Mouse (Mus musculus): ENCODE results near the gene Olfr801. TPM values are rescaled to one million over a fixed set of nuclear protein-coding genes. Genes with fewer than 3 reads are reported as not detected.

The Olfr801 gene
- not detected for polyA plus RNA-seq (2012; fragmentation: generic; extraction: Trizol)

DNA sequence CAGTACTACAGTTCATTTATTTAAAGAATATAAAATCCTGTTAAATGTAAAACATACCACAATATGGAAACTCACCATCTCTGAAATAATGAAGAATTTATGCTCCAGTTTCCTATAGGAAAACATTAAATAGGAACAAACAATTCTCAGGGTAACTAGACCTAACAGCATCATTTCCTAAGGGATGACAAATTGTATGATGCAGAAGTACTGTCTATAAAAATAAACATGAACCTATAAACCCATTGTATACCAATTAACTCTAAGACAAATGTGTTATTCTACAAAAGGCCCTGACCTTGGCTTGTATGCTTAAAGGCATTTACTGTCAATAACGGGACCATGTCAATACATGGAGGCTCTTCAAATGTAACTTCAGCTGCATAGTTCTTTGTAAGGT, at the start of gene Olfr801:
Gene Olfr801 (minus strand): TSS at position 101 of the 400 bp plus-strand sequence.
- no peak within 1 kb of the TSS for H3K4me3 ChIP-seq
- no peaks in the 10 kb centered on the region for H3K79me2 ChIP-seq (ENCODE audit: control insufficient read depth, insufficient read depth)
- H3ac ChIP-seq (ENCODE audit: control insufficient read depth, insufficient read length), result no peak within 1 kb of the TSS
- H3K4me2 ChIP-seq (ENCODE audit: low read depth), result no peak within 1 kb of the TSS
- TF ChIP-seq MAX (IDR thresholded peaks at IDR 0.05; ENCODE audit: low read depth), result no peak
- no peak for TF ChIP-seq TCF12 (IDR thresholded peaks at IDR 0.05; ENCODE audit: insufficient read depth, poor library complexity, severe bottlenecking)
- no peak for TF ChIP-seq USF1 (IDR thresholded peaks at IDR 0.05; ENCODE audit: low read depth)
- no peak for TF ChIP-seq SRF (IDR thresholded peaks at IDR 0.05; ENCODE audit: control insufficient read depth, insufficient read length, low read depth)
- TF ChIP-seq E2F4 (IDR thresholded peaks at IDR 0.05; ENCODE audit: insufficient read depth), result no peak
- no peak for TF ChIP-seq POLR2A (IDR thresholded peaks at IDR 0.05; ENCODE audit: insufficient read length, low read depth)
- no peak for TF ChIP-seq MYOG (IDR thresholded peaks at IDR 0.05; ENCODE audit: control insufficient read depth in 1 of 3, insufficient read depth in 1 of 3, insufficient read length in 2 of 3, low read depth in 2 of 3)
- TF ChIP-seq POLR2AphosphoS2 (IDR thresholded peaks at IDR 0.05; ENCODE audit: insufficient read length, low read depth), result no peak
- TF ChIP-seq TCF3 (IDR thresholded peaks at IDR 0.05; ENCODE audit: insufficient read length, low read depth), result no peak
- no peak for TF ChIP-seq MYOD1 (IDR thresholded peaks at IDR 0.05; ENCODE audit: control insufficient read depth in 1 of 3, insufficient read length in 2 of 3, low read depth in 2 of 3)
- no peaks in the 10 kb centered on the region for H3K27me3 ChIP-seq (ENCODE audit: control insufficient read depth, insufficient read depth, insufficient read length)
- H3K36me3 ChIP-seq (ENCODE audit: control insufficient read depth, insufficient read depth), result no peaks in the 10 kb centered on the region

- H3K36me3 ChIP-seq (ENCODE audit: control insufficient read depth, insufficient read depth), result no peaks in the 10 kb centered on the region
- TF ChIP-seq SRF (IDR thresholded peaks at IDR 0.05; ENCODE audit: control insufficient read depth, insufficient read length, low read depth) (no peak), POLR2AphosphoS2 (IDR thresholded peaks at IDR 0.05; ENCODE audit: insufficient read length, low read depth) (no peak), MYOD1 (IDR thresholded peaks at IDR 0.05; ENCODE audit: control insufficient read depth in 1 of 3, insufficient read length in 2 of 3, low read depth in 2 of 3) (no peak), MAX (IDR thresholded peaks at IDR 0.05; ENCODE audit: low read depth) (no peak), CEBPB (IDR thresholded peaks at IDR 0.05; ENCODE audit: insufficient read depth, poor library complexity, severe bottlenecking) (no peak), TCF3 (IDR thresholded peaks at IDR 0.05; ENCODE audit: insufficient read length, low read depth) (no peak), USF1 (IDR thresholded peaks at IDR 0.05; ENCODE audit: low read depth) (no peak), REST (IDR thresholded peaks at IDR 0.05; ENCODE audit: insufficient read depth, insufficient read length) (no peak), POLR2A (IDR thresholded peaks at IDR 0.05; ENCODE audit: insufficient read length, low read depth) (no peak), E2F4 (IDR thresholded peaks at IDR 0.05; ENCODE audit: insufficient read depth) (no peak), MYOG (IDR thresholded peaks at IDR 0.05; ENCODE audit: control insufficient read depth in 1 of 3, insufficient read depth in 1 of 3, insufficient read length in 2 of 3, low read depth in 2 of 3) (no peak), TCF12 (IDR thresholded peaks at IDR 0.05; ENCODE audit: insufficient read depth, poor library complexity, severe bottlenecking) (no peak)
Observed at GRCm38 (mm10) chr10:129702910-129703309, 29.2 kb upstream of the Olfr801 start, which contains the start of gene Olfr804. Olfr804 (plus strand) TSS chr10:129703210.

DNA sequence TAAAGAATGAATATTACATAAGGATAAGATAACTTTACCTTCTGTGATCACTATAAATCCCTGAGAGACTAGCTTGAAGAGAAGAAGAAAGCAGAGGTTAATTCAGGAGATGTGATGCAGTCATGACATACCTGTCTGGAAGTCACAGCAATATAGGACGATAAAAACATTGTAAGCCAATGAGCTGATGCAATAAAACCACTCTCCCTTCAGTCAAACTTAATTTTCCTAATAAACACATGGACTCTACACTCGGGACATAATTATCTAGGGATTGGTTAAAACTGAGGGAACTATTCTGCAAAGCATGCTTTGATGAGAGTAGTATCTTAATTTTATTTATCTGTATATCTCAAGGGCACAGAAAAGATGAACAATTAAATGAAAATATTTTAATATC, 20.5 kb upstream of the Olfr801 start, which contains the start of gene Olfr803:
Gene Olfr803 (minus strand): TSS at position 101 of the 400 bp plus-strand sequence.
- H3K4me2 ChIP-seq (ENCODE audit: low read depth), result no peak within 1 kb of the TSS
- TF ChIP-seq TCF3 (IDR thresholded peaks at IDR 0.05; ENCODE audit: insufficient read length, low read depth) (no peak), POLR2A (IDR thresholded peaks at IDR 0.05; ENCODE audit: insufficient read length, low read depth) (no peak), MYOG (IDR thresholded peaks at IDR 0.05; ENCODE audit: control insufficient read depth in 1 of 3, insufficient read depth in 1 of 3, insufficient read length in 2 of 3, low read depth in 2 of 3) (no peak), MAX (IDR thresholded peaks at IDR 0.05; ENCODE audit: low read depth) (no peak), CEBPB (IDR thresholded peaks at IDR 0.05; ENCODE audit: insufficient read depth, poor library complexity, severe bottlenecking) (no peak), TCF12 (IDR thresholded peaks at IDR 0.05; ENCODE audit: insufficient read depth, poor library complexity, severe bottlenecking) (no peak), REST (IDR thresholded peaks at IDR 0.05; ENCODE audit: insufficient read depth, insufficient read length) (no peak), POLR2AphosphoS2 (IDR thresholded peaks at IDR 0.05; ENCODE audit: insufficient read length, low read depth) (no peak), SRF (IDR thresholded peaks at IDR 0.05; ENCODE audit: control insufficient read depth, insufficient read length, low read depth) (no peak), USF1 (IDR thresholded peaks at IDR 0.05; ENCODE audit: low read depth) (no peak), MYOD1 (IDR thresholded peaks at IDR 0.05; ENCODE audit: control insufficient read depth in 1 of 3, insufficient read length in 2 of 3, low read depth in 2 of 3) (no peak), E2F4 (IDR thresholded peaks at IDR 0.05; ENCODE audit: insufficient read depth) (no peak)
- no peaks in the 10 kb centered on the region for H3K79me2 ChIP-seq (ENCODE audit: control insufficient read depth, insufficient read depth)
- no peak within 1 kb of the TSS for H3K4me3 ChIP-seq
- H3ac ChIP-seq (ENCODE audit: control insufficient read depth, insufficient read length), result no peak within 1 kb of the TSS
- no peaks in the 10 kb centered on the region for H3K27me3 ChIP-seq (ENCODE audit: control insufficient read depth, insufficient read depth, insufficient read length)
- H3K36me3 ChIP-seq (ENCODE audit: control insufficient read depth, insufficient read depth), result no peaks in the 10 kb centered on the region

More at GRCm38 (mm10) chr10:129702910-129703309, 29.2 kb upstream of the Olfr801 start, which contains the start of gene Olfr804:
- H3ac ChIP-seq (ENCODE audit: control insufficient read depth, insufficient read length), result no peak within 1 kb of the TSS
- H3K4me2 ChIP-seq (ENCODE audit: low read depth), result no peak within 1 kb of the TSS
- no peaks in the 10 kb centered on the region for H3K27me3 ChIP-seq (ENCODE audit: control insufficient read depth, insufficient read depth, insufficient read length)
- no peak within 1 kb of the TSS for H3K4me3 ChIP-seq
- H3K79me2 ChIP-seq (ENCODE audit: control insufficient read depth, insufficient read depth), result no peaks in the 10 kb centered on the region

DNA sequence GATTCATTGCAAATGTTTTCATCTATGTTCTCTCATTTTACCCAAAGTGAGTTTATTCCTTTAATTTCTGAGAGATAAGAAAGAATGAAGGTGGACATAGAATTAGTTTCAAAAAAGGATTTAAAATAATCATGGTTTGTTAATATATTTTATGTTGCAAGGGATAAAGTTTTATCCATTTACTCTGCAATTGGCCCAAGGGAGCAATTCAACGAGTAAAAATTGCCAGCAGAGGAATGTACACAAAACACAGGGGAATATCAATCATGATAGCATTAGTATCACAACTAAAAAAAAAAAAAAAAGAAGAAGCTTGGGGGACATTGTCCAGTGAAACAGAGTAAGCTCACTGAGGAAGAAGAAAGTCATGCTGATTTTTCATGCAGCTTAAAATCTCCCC, 14.4 kb upstream of the Olfr801 start, which contains the start of gene Olfr802:
Gene Olfr802 (minus strand): TSS at position 101 of the 400 bp plus-strand sequence.
- no peak within 1 kb of the TSS for H3ac ChIP-seq (ENCODE audit: control insufficient read depth, insufficient read length)
- H3K27me3 ChIP-seq (ENCODE audit: control insufficient read depth, insufficient read depth, insufficient read length), result no peaks in the 10 kb centered on the region
- H3K79me2 ChIP-seq (ENCODE audit: control insufficient read depth, insufficient read depth), result no peaks in the 10 kb centered on the region
- no peak within 1 kb of the TSS for H3K4me3 ChIP-seq
- H3K36me3 ChIP-seq (ENCODE audit: control insufficient read depth, insufficient read depth), result no peaks in the 10 kb centered on the region
- no peak within 1 kb of the TSS for H3K4me2 ChIP-seq (ENCODE audit: low read depth)
- TF ChIP-seq CEBPB (IDR thresholded peaks at IDR 0.05; ENCODE audit: insufficient read depth, poor library complexity, severe bottlenecking), result no peak
- TF ChIP-seq POLR2A (IDR thresholded peaks at IDR 0.05; ENCODE audit: insufficient read length, low read depth), result no peak
- TF ChIP-seq TCF3 (IDR thresholded peaks at IDR 0.05; ENCODE audit: insufficient read length, low read depth), result no peak
- no peak for TF ChIP-seq MAX (IDR thresholded peaks at IDR 0.05; ENCODE audit: low read depth)
- no peak for TF ChIP-seq TCF12 (IDR thresholded peaks at IDR 0.05; ENCODE audit: insufficient read depth, poor library complexity, severe bottlenecking)
- TF ChIP-seq MYOD1 (IDR thresholded peaks at IDR 0.05; ENCODE audit: control insufficient read depth in 1 of 3, insufficient read length in 2 of 3, low read depth in 2 of 3), result no peak
- no peak for TF ChIP-seq E2F4 (IDR thresholded peaks at IDR 0.05; ENCODE audit: insufficient read depth)
- TF ChIP-seq MYOG (IDR thresholded peaks at IDR 0.05; ENCODE audit: control insufficient read depth in 1 of 3, insufficient read depth in 1 of 3, insufficient read length in 2 of 3, low read depth in 2 of 3), result no peak

Measured in myocyte (in vitro differentiated cells).